Mouse (Mus musculus): Measurements from ENCODE around the gene Ptpn22. TPM values are rescaled to one million over a fixed set of nuclear protein-coding genes. Genes with fewer than 3 reads are reported as not detected.
"Not testable (repeated sequence)": the region's sequence is repeated elsewhere in the genome, so short reads cannot be mapped to it uniquely, and the experiment has no call there.

Ptpn22 gene
- total RNA-seq (2021), result under 1 TPM; 0.17 to 0.25 TPM
- long read RNA-seq, experiment 1, result 0 reads
- long read RNA-seq, experiment 2, partial matches to known transcripts, result 0 of 1 reads
- long read RNA-seq, experiment 2, other reads (novel, unspliced or antisense), result 1 of 1 reads

- no peak for DNase-seq (ENCODE audit: low spot score)
Observed at GRCm38 (mm10) chr3:103858881-103859801, at the start of gene Ptpn22. TSS of gene Ptpn22 (plus strand) at chr3:103859795.

DNA sequence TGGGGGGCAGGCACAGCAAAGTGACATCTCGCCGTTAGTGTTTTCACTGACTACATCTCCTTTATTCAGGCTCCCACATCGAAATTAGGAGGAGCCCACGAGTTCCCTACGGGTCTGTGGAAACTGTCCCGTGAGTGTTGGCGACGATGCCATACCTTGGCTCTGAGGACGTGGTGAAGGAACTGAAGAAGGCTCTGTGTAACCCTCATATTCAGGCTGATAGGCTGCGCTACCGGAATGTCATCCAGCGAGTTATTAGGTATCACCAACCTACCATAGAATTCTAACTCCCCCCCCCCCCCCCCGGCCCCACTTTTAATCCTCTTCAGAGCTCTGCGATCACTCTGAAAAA lies 49.8 kb upstream of the Ptpn22 start:
- DNase-seq (ENCODE audit: low spot score), result no peak

GRCm38 (mm10) chr3:103810967-103811366 lies 48.6 kb upstream of the Ptpn22 start:
- DNase-seq (ENCODE audit: low spot score), result no peak

- no peak for DNase-seq (ENCODE audit: low spot score)
Observed at GRCm38 (mm10) chr3:103827548-103827947, 32.0 kb upstream of the Ptpn22 start.

GRCm38 (mm10) chr3:103829036-103829435 lies 30.6 kb upstream of the Ptpn22 start:
- DNase-seq (ENCODE audit: low spot score), result no peak

GRCm38 (mm10) chr3:103830681-103831080 lies 28.9 kb upstream of the Ptpn22 start:
- not testable (repeated sequence) for DNase-seq (ENCODE audit: low spot score)

- no peak for DNase-seq (ENCODE audit: low spot score)
Observed at GRCm38 (mm10) chr3:103831146-103831545, 28.4 kb upstream of the Ptpn22 start.

GRCm38 (mm10) chr3:103832426-103832825 lies 27.2 kb upstream of the Ptpn22 start, which contains the start of gene Bcl2l15:
TSS of gene Bcl2l15 (plus strand) at chr3:103832601.
- no peak for DNase-seq (ENCODE audit: low spot score)

DNA sequence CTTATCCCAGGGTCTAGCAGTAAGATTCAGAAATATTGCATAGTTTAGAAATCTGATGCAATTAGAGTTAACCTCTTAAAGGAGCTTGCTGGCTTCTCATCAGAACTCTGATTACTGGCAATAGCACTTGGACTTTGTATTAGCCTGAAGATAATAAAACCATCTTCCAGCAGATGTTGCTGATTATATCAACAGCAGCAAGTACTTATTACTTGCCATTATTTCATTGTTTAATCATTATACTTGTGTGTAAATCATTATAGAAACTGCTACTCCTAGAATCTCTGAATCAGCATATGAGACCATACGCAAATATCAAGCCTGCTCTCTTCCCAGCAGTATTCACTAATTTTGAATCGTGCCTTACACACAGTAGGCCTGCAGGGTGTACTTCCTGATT lies 25.6 kb upstream of the Ptpn22 start:
- no peak for DNase-seq (ENCODE audit: low spot score)

GRCm38 (mm10) chr3:103835272-103835950 lies 24.2 kb upstream of the Ptpn22 start:
- DNase-seq (ENCODE audit: low spot score), result no peak

DNA sequence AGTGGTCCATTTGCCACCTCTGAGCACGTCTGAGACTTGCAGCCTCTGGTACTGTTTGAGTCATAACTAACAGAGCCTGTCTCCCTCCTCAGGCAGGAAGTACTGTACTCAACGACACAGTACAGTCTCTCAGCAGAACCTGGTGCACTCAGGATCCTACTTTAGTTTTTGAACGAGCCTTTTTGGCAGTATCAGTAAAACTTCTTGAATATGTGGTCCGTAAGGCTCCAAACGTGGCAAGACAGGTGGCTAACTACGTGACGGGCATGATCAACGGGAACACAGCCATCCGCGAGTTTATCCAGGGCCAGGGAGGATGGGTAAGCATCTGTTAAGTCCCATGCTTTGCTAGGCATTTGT lies 23.7 kb upstream of the Ptpn22 start:
- DNase-seq (ENCODE audit: low spot score), result no peak

GRCm38 (mm10) chr3:103836453-103836852 lies 23.1 kb upstream of the Ptpn22 start:
- DNase-seq (ENCODE audit: low spot score), result no peak

DNA sequence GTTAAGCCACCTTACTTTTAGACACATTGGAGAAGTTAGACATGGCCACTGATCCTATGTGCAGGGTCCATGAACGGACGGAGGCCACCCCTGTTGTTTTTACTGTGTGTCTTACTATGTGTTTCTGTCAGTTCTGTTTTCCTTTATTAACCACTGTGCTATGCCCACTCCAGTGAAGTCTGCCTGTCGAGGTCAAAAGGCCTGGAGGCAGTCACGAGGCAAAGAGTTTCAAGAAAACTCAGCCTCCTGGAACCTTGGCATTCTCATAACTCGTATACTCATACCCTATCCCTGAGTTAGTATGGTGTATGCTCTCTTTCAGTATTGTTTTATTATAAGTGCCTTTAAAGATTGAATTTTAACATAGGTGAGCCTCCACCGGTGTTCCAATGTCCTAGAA lies 19.9 kb upstream of the Ptpn22 start:
- no peak for DNase-seq (ENCODE audit: low spot score)

GRCm38 (mm10) chr3:103840195-103840594 lies 19.4 kb upstream of the Ptpn22 start:
- not testable (repeated sequence) for DNase-seq (ENCODE audit: low spot score)

- not testable (repeated sequence) for DNase-seq (ENCODE audit: low spot score)
Observed at GRCm38 (mm10) chr3:103840946-103841345, 18.6 kb upstream of the Ptpn22 start.

DNA sequence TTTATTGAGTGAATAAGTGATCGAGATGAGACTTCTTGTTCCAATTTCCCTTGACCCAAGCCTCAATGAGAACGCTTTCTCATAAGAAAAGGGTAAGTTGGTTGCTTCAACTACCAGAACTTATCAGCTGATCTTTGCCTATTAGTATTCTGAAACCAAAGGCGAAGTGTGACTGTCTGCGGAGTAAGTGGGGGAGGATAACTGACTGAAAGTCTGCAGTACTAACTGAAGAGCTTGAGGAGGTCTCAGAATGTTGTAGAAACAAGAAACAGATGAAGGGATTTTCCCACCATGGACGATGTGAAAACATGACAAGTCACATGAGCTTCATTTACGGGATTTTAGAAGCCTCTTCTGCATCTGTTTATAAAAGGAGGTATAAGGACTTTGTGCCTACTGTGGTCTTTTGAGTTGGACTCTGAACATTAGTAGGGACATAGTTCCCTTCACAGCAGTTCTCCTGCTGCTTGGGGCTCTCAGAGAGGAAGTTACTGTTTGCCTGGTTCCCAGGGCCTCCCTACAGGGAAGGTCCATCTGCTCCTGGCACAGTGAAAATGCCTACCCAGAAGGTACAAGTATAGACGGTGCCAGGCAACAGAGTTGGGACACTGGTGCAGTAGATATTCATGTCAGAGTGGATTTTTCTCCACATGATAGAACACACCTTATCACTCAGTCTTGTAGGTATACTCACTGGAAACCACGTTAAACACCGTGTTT lies 8.8 kb upstream of the Ptpn22 start:
- DNase-seq (ENCODE audit: low spot score), result no peak

DNA sequence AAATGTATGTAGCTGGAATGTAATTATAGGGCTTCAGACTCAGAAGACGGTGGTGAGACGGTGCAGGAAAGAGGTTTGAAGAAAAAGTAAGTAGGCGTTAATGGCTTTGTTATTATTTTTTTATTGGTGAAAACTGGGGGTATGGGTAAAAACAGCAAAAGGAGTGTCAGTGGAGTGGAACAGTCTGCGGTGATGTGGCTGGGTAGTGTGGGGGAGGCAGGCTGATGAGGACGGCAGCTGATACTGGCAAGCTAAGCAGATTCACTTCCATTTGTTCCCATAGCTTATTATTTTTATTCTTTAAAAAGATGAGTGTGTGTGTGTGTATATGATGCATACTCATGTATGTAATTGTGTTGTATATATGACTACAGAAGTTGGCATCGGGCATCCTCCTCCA lies 8.1 kb upstream of the Ptpn22 start:
- no peak for DNase-seq (ENCODE audit: low spot score)

DNA sequence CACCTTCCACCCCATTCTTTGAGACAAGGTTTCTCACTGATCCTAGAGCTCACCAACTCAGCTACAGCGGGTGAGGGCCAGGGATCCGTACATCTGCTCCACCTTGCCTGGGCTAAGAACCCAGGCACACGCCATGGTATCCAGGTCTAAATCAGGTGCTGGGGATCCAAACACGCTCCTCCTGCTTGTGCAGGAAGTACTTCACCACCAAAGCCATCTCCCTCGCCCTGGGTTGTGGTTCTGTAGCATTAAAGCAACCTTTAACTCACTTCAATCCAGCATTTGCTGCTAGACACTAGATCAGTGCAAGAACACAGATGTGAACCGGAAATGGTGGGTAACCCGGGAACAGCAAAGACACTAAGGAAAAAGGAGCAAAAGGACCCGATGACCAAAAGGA lies 7.7 kb upstream of the Ptpn22 start:
- DNase-seq (ENCODE audit: low spot score), result no peak

- DNase-seq (ENCODE audit: low spot score), result peak; percentile 34
Observed at GRCm38 (mm10) chr3:103852565-103853299, 6.9 kb upstream of the Ptpn22 start.

GRCm38 (mm10) chr3:103853804-103854203 lies 5.8 kb upstream of the Ptpn22 start:
- DNase-seq (ENCODE audit: low spot score), result no peak
